ENCODE assay signal across 8 mouse cellular contexts in genomic region chr1:106629470-106629830, GRCm38 (mm10).
A peak's percentile ranks its signal among the peaks of the same experiment; 100 is the strongest.
DNase-seq lines count a peak whose midpoint lies in the region; ATAC-seq and TF ChIP-seq lines count a peak whose summit lies in the region.
"Had no signal": no experiment of that assay in that cellular context is flagged by ENCODE, and none has a peak within 500 bp of the region (broad histone marks: within the 10 kb centered on the region; RNA-seq: fewer than 3 reads in every experiment).

No protein-coding gene starts in this region.

- no peak overlapping the region for H3K4me2 ChIP-seq in embryonic facial prominence, embryonic 12.5 days (replicated peaks)
- H3K4me2 ChIP-seq in heart, postnatal 0 days (ENCODE audit: low read depth, low read length) = no peak overlapping the region
- H3K4me2 ChIP-seq in myocyte (ENCODE audit: low read depth) = peak overlapping the region; percentile 75
- H3K4me2 ChIP-seq: neural tube, embryonic 12.5 days had no signal

- 2% methylated on average over 4 of the region's 4 CpGs for WGBS in embryonic facial prominence, embryonic 12.5 days
- 21% methylated on average over 4 of the region's 4 CpGs for WGBS in heart, postnatal 0 days

- H3K27me3 ChIP-seq in embryonic facial prominence, embryonic 12.5 days = no peaks in the 10 kb centered on the region
- H3K27me3 ChIP-seq in heart, postnatal 0 days (ENCODE audit: control insufficient read depth, insufficient read depth, low read length) = no peaks in the 10 kb centered on the region
- H3K27me3 ChIP-seq in myocyte (ENCODE audit: control insufficient read depth, insufficient read depth, insufficient read length) = no peaks in the 10 kb centered on the region
- H3K27me3 ChIP-seq: neural tube, embryonic 12.5 days had no signal

- TF ChIP-seq POLR2A in myocyte (IDR thresholded peaks at IDR 0.05; ENCODE audit: insufficient read length, low read depth) = no peak

- peak overlapping the region; percentile 76 for H3K27ac ChIP-seq in embryonic facial prominence, embryonic 12.5 days
- peak overlapping the region; percentile 79 for H3K27ac ChIP-seq in heart, postnatal 0 days (ENCODE audit: low read depth)
- H3K27ac ChIP-seq: neural tube, embryonic 12.5 days had no signal

- peak; percentile 9 for DNase-seq in adrenal gland, postnatal 25 days
- DNase-seq in heart, postnatal 0 days (ENCODE audit: low spot score) = no peak
- DNase-seq in kidney, postnatal 36 days = peak; percentile 53 to 64
- DNase-seq in natural killer cell, adult 2 months (ENCODE audit: low spot score in 2 of 2) = no peak
- no peak for DNase-seq in left cerebral cortex, postnatal 36 days (ENCODE audit: low spot score in 2 of 2)

- H3K79me2 ChIP-seq in myocyte (ENCODE audit: control insufficient read depth, insufficient read depth) = no peaks in the 10 kb centered on the region

- peaks cover 27% of the 10 kb centered on the region for H3K4me1 ChIP-seq in embryonic facial prominence, embryonic 12.5 days
- peaks cover 41% of the 10 kb centered on the region for H3K4me1 ChIP-seq in heart, postnatal 0 days (ENCODE audit: control insufficient read depth, insufficient read depth)

- intact Hi-C loops in left cerebral cortex, postnatal 36 days (cut with DNase I) = loop anchor here (5.0 kb wide), 1 partner anchor 83 kb away; the partner anchor contains the start of gene Bcl2

- H3ac ChIP-seq in myocyte (ENCODE audit: control insufficient read depth, insufficient read length) = no peak overlapping the region

- no peaks in the 10 kb centered on the region for H3K9me3 ChIP-seq in embryonic facial prominence, embryonic 12.5 days
- H3K9me3 ChIP-seq in heart, postnatal 0 days (replicated peaks; ENCODE audit: control insufficient read depth, low read length) = no peaks in the 10 kb centered on the region
- H3K9me3 ChIP-seq: neural tube, embryonic 12.5 days had no signal

- TF ChIP-seq EP300 in heart, postnatal 0 days (IDR thresholded peaks at IDR 0.05; ENCODE audit: low read depth) = no peak

- H3K4me3 ChIP-seq in embryonic facial prominence, embryonic 12.5 days = no peak overlapping the region
- H3K4me3 ChIP-seq in heart, postnatal 0 days (ENCODE audit: low read depth, low read length) = no peak overlapping the region
- peak overlapping the region; percentile 1 for H3K4me3 ChIP-seq in myocyte
- H3K4me3 ChIP-seq: neural tube, embryonic 12.5 days had no signal

- H3K9ac ChIP-seq in embryonic facial prominence, embryonic 12.5 days = no peak overlapping the region
- H3K9ac ChIP-seq in heart, postnatal 0 days (replicated peaks; ENCODE audit: low read depth, low read length) = no peak overlapping the region
- H3K9ac ChIP-seq: neural tube, embryonic 12.5 days had no signal

- TF ChIP-seq CTCF in heart, postnatal 0 days (IDR thresholded peaks at IDR 0.05; ENCODE audit: low read depth) = no peak

- no peaks in the 10 kb centered on the region for H3K36me3 ChIP-seq in embryonic facial prominence, embryonic 12.5 days
- H3K36me3 ChIP-seq in heart, postnatal 0 days (replicated peaks; ENCODE audit: control insufficient read depth, insufficient read depth, low read length) = no peaks in the 10 kb centered on the region
- no peaks in the 10 kb centered on the region for H3K36me3 ChIP-seq in myocyte (ENCODE audit: control insufficient read depth, insufficient read depth)
- H3K36me3 ChIP-seq: neural tube, embryonic 12.5 days had no signal

- ATAC-seq in embryonic facial prominence, embryonic 12.5 days (ENCODE audit: insufficient number of reproducible peaks, insufficient read depth, low FRiP score, low TSS enrichment) = peak; percentile 47; the same call in 1 of the 2 replicates
- ATAC-seq in heart, postnatal 0 days (ENCODE audit: insufficient read depth, low read depth) = no peak

TF ChIP-seq in myocyte, 11 proteins besides CTCF, POLR2A, EP300 and RAD21:
- TF ChIP-seq SRF (IDR thresholded peaks at IDR 0.05; ENCODE audit: control insufficient read depth, insufficient read length, low read depth) = no peak
- no peak for TF ChIP-seq POLR2AphosphoS2 (IDR thresholded peaks at IDR 0.05; ENCODE audit: insufficient read length, low read depth)
- peak; percentile 91 for TF ChIP-seq CEBPB (IDR thresholded peaks at IDR 0.05; ENCODE audit: insufficient read depth, poor library complexity, severe bottlenecking)
- TF ChIP-seq REST (IDR thresholded peaks at IDR 0.05; ENCODE audit: insufficient read depth, insufficient read length) = no peak
- TF ChIP-seq E2F4 (IDR thresholded peaks at IDR 0.05; ENCODE audit: insufficient read depth) = no peak
- TF ChIP-seq MAX (IDR thresholded peaks at IDR 0.05; ENCODE audit: low read depth) = no peak
- TF ChIP-seq MYOD1 (IDR thresholded peaks at IDR 0.05; ENCODE audit: control insufficient read depth in 1 of 3, insufficient read length in 2 of 3, low read depth in 2 of 3) = no peak

Comparison
In these comparisons a context has a peak if more than half of its experiments do, and no peak if none do; other contexts are left out.
1. DNase-seq: peak in adrenal gland, postnatal 25 days (single experiment) and kidney, postnatal 36 days (2 of 2); none in heart, postnatal 0 days (single experiment), natural killer cell, adult 2 months (0 of 2) and left cerebral cortex, postnatal 36 days (0 of 2).